Mouse (Mus musculus) liver, embryonic 16.5 days (tissue): ENCODE results near the gene Slc26a10. TPM values are rescaled to one million over a fixed set of nuclear protein-coding genes. Genes with fewer than 3 reads are reported as not detected.

Source experiments
- ATAC-seq: fragments of 200-750 bp; cut with Nextera tagmentation; 2 replicates; pipeline ENCODE4 v1.8.0; 2017; ENCODE audit warnings: low read depth, mild to moderate bottlenecking, moderate number of reproducible peaks, moderate library complexity
- H3K27ac ChIP-seq: fragments of 300-500 bp; sonication (generic); 2 replicates; pipeline ENCODE4 v1.5.1; 2014; ENCODE audit warnings: mild to moderate bottlenecking, low read length
- H3K27me3 ChIP-seq: fragments of 300-500 bp; sonication (generic); 2 replicates; pipeline ENCODE4 v1.6.1; 2014; ENCODE audit warnings: low read depth, low read length, mixed read lengths; ENCODE audit not compliant: control insufficient read depth, insufficient read depth
- H3K36me3 ChIP-seq: fragments of 300-500 bp; sonication (generic); 2 replicates; pipeline ENCODE4 v1.6.1; 2014; ENCODE audit warnings: mild to moderate bottlenecking; ENCODE audit not compliant: control insufficient read depth, insufficient read depth
- H3K4me1 ChIP-seq: fragments of 300-500 bp; sonication (generic); 2 replicates; pipeline ENCODE4 v1.6.1; 2014; ENCODE audit warnings: low read depth, low read length, mixed read lengths; ENCODE audit not compliant: control insufficient read depth
- H3K4me2 ChIP-seq: fragments of 300-500 bp; sonication (generic); 2 replicates; pipeline ENCODE4 v1.6.1; 2014; ENCODE audit warnings: low read depth, low read length, mixed read lengths
- H3K4me3 ChIP-seq: fragments of 300-500 bp; sonication (generic); 2 replicates; pipeline ENCODE4 v1.5.1; 2014; ENCODE audit warnings: low read depth, mild to moderate bottlenecking, low read length
- H3K9ac ChIP-seq: fragments of 300-500 bp; sonication (generic); 2 replicates; pipeline ENCODE4 v1.6.1; 2014; ENCODE audit warnings: low read depth, low read length
- H3K9me3 ChIP-seq: fragments of 300-500 bp; sonication (generic); replicated peaks from 2 replicates; pipeline ENCODE4 v1.6.1; 2016; ENCODE audit warnings: low read length; ENCODE audit not compliant: control insufficient read depth
- WGBS: fragments of 180-500 bp; shearing (Covaris S2); extraction: QIAGEN DNeasy Blood & Tissue Kit; methylation state at CpG from one replicate; pipeline ENCODE4 v1.1.7; 2014; ENCODE audit not compliant: insufficient replicate concordance; 5-methylcytosine and 5-hydroxymethylcytosine counted together
- polyA plus RNA-seq: library from polyadenylated mRNA; unstranded; fragments of >200 nt; fragmentation: Nextera tagmentation; extraction: Ambion mirVana; gene quantifications from 2 replicates; pipeline ENCODE4 v1.2.1, GENCODE M21; 2015

Slc26a10 gene
- polyA plus RNA-seq, 1 experiment from 2014 or later, result 2.7 TPM

- no peak overlapping the region for H3K4me3 ChIP-seq
- H3K9me3 ChIP-seq, result no peaks in the 10 kb centered on the region
- no peak for ATAC-seq
- no peaks in the 10 kb centered on the region for H3K36me3 ChIP-seq
- no peak overlapping the region for H3K9ac ChIP-seq
- H3K27me3 ChIP-seq, result no peaks in the 10 kb centered on the region
- WGBS, result 42% methylated on average over 4 of the region's 4 CpGs
- H3K27ac ChIP-seq, result no peak overlapping the region
- H3K4me1 ChIP-seq, result peaks cover 30% of the 10 kb centered on the region
- no peak overlapping the region for H3K4me2 ChIP-seq
These were observed 51.0 kb downstream of the Slc26a10 start for GRCm38 (mm10) chr10:127129431-127129830.

GRCm38 (mm10) chr10:127127711-127128279 is 52.6 kb downstream of the Slc26a10 start:
- H3K4me2 ChIP-seq, result no peak overlapping the region
- H3K9ac ChIP-seq, result no peak overlapping the region
- ATAC-seq, result no peak
- H3K36me3 ChIP-seq, result no peaks in the 10 kb centered on the region
- no peaks in the 10 kb centered on the region for H3K27me3 ChIP-seq
- 44% methylated on average over 7 of the region's 7 CpGs for WGBS
- peak overlapping the region; percentile 32; the same call in 1 of the 2 replicates for H3K27ac ChIP-seq
- peaks cover 36% of the 10 kb centered on the region for H3K4me1 ChIP-seq
- H3K4me3 ChIP-seq, result no peak overlapping the region
- H3K9me3 ChIP-seq, result no peaks in the 10 kb centered on the region

GRCm38 (mm10) chr10:127126579-127126978 is 53.9 kb downstream of the Slc26a10 start:
- no peak overlapping the region for H3K9ac ChIP-seq
- H3K4me1 ChIP-seq, result peaks cover 48% of the 10 kb centered on the region
- no peak overlapping the region for H3K4me2 ChIP-seq
- ATAC-seq, result peak; percentile 32
- H3K27ac ChIP-seq, result peak overlapping the region; percentile 18
- no peak overlapping the region for H3K4me3 ChIP-seq
- no peaks in the 10 kb centered on the region for H3K36me3 ChIP-seq
- H3K27me3 ChIP-seq, result no peaks in the 10 kb centered on the region
- 23% methylated on average over 5 of the region's 5 CpGs for WGBS
- H3K9me3 ChIP-seq, result no peaks in the 10 kb centered on the region

- no peak overlapping the region for H3K9ac ChIP-seq
- H3K27ac ChIP-seq, result peak overlapping the region; percentile 62
- H3K4me3 ChIP-seq, result no peak overlapping the region
- H3K4me1 ChIP-seq, result peaks cover 50% of the 10 kb centered on the region
- no peaks in the 10 kb centered on the region for H3K27me3 ChIP-seq
- H3K4me2 ChIP-seq, result no peak overlapping the region
- H3K9me3 ChIP-seq, result no peaks in the 10 kb centered on the region
- H3K36me3 ChIP-seq, result no peaks in the 10 kb centered on the region
- no peak for ATAC-seq
- 37% methylated on average over 9 of the region's 9 CpGs for WGBS
These were observed 55.0 kb downstream of the Slc26a10 start for GRCm38 (mm10) chr10:127125210-127126001.

GRCm38 (mm10) chr10:127123436-127123805 is 57.0 kb downstream of the Slc26a10 start:
- H3K9me3 ChIP-seq, result no peaks in the 10 kb centered on the region
- H3K27ac ChIP-seq, result peak overlapping the region; percentile 92
- peaks cover 11% of the 10 kb centered on the region for H3K36me3 ChIP-seq
- peak overlapping the region; percentile 71 for H3K4me2 ChIP-seq
- peak overlapping the region; percentile 54 for H3K9ac ChIP-seq
- H3K4me3 ChIP-seq, result peak overlapping the region; percentile 50
- ATAC-seq, result no peak
- peaks cover 56% of the 10 kb centered on the region for H3K4me1 ChIP-seq
- 21% methylated on average over 4 of the region's 4 CpGs for WGBS
- H3K27me3 ChIP-seq, result no peaks in the 10 kb centered on the region

GRCm38 (mm10) chr10:127122784-127123435 is 57.5 kb downstream of the Slc26a10 start:
- Histone ChIP-seq H3K27ac (peak overlapping the region; percentile 92), H3K27me3 (no peaks in the 10 kb centered on the region), H3K4me3 (peak overlapping the region; percentile 50), H3K4me1 (peaks cover 52% of the 10 kb centered on the region), H3K9me3 (no peaks in the 10 kb centered on the region), H3K4me2 (peak overlapping the region; percentile 71), H3K9ac (peak overlapping the region; percentile 54), H3K36me3 (peaks cover 12% of the 10 kb centered on the region)
- WGBS, result 29% methylated on average over 13 of the region's 13 CpGs
- peak; percentile 61 for ATAC-seq

- Histone ChIP-seq H3K4me2 (peak overlapping the region; percentile 71; the same call in 1 of the 2 replicates), H3K27ac (peak overlapping the region; percentile 92), H3K27me3 (no peaks in the 10 kb centered on the region), H3K4me1 (peaks cover 45% of the 10 kb centered on the region), H3K9me3 (no peaks in the 10 kb centered on the region), H3K4me3 (no peak overlapping the region), H3K36me3 (peaks cover 18% of the 10 kb centered on the region), H3K9ac (no peak overlapping the region)
- 68% methylated on average over 3 of the region's 3 CpGs for whole genome bisulfite sequencing
- ATAC-seq, result no peak
These were observed 58.4 kb downstream of the Slc26a10 start for GRCm38 (mm10) chr10:127122018-127122417.
